Mouse (Mus musculus) CD8-positive naive resting alpha-beta T cell, adult 2 months (primary cell): ENCODE results near the gene Defb43.

Experiments used
- DNase-seq, 2 experiments: peaks; one replicate each; pipeline ENCODE4 v3.0.0; 2022; ENCODE audit warnings: low read depth in 2 of 2, low spot score in 2 of 2

The Defb43 gene

DNA sequence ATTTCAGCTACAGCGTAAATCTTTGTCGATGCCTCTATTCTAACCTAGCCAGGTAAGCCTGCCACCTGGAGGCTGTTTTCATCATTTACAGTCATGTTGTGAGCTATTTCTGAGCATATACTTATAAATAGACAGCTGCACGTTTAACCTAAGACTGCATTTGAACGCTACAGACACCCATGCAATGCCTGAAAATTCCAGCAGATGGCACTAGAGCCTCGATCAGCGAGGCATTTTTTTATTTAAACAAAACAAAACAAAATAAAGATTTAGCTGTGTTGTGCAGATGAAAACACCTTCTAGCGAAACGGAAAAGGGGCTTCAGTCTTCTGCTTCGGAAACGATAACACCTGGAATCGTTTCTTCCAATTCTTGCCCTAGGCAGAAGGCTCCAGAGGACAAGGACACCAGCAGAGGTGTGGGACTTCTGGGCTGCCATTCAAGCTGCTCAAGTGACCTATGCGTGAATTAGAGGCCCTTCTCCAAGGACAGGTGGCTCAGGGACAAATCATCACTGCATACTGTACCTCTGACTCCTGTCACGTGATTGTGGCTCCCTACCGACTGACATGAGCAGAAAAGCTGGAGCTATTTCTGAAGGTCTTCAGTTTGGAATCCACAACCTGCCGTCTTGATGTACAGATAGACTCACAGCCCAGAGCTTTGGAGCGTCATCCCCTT, 55.2 kb downstream of the Defb43 start:
- DNase-seq: peak; percentile 43 to 64
